Mouse (Mus musculus): Measurements from ENCODE around the gene Ranbp3l. TPM values are rescaled to one million over a fixed set of nuclear protein-coding genes. Genes with fewer than 3 reads are reported as not detected.
A peak's percentile ranks its signal among the peaks of the same experiment; 100 is the strongest.

The Ranbp3l gene
- polyA plus RNA-seq, 1 experiment = 10.5 TPM

DNA sequence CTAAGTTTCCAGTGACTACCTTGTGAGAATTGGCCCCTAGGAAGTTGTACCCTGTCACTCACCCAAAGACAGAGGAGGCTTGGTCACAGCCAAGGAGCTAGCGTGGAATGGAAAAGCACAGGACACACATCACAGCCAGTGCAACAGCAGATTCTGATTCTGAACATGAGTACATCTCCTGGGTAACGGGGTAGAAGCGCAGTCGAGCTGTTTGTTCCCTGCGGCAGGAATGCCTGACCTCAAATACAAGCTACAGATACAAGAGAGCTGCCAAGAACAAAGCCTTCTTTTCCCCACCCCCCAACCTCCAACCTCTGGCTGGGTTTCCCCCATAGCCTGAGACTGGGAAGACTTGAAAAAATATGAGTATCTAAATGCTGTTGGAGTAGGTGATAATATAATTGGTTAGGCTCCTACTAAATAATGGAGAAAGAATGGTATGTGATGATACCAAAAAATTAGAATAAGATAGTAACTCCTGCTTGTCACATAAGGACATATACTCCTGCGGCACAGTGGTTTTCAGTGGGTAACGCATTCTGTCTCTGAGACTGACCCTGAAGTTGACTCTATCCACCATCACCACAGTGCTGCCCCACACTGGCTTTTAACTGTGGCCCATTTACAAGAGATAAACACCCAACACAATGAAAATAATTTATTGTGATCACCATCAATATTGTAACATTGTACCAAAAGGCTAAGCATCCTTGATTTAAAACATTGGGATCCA, 93.6 kb downstream of the Ranbp3l start:
- no peak overlapping the region for H3K4me3 ChIP-seq (ENCODE audit: insufficient read depth, low read length)
- H3K4me1 ChIP-seq (ENCODE audit: control insufficient read depth, insufficient read depth, low read length) = no peaks in the 10 kb centered on the region
- TF ChIP-seq POLR2A (IDR thresholded peaks at IDR 0.05; ENCODE audit: extremely low read depth, insufficient read depth, low read length) (no peak), CTCF (IDR thresholded peaks at IDR 0.05; ENCODE audit: extremely low read depth, insufficient read depth, low read length) (no peak)
- H3K27ac ChIP-seq (ENCODE audit: insufficient read depth, low read length) = peak overlapping the region; percentile 54; the same call in 1 of the 2 replicates

DNA sequence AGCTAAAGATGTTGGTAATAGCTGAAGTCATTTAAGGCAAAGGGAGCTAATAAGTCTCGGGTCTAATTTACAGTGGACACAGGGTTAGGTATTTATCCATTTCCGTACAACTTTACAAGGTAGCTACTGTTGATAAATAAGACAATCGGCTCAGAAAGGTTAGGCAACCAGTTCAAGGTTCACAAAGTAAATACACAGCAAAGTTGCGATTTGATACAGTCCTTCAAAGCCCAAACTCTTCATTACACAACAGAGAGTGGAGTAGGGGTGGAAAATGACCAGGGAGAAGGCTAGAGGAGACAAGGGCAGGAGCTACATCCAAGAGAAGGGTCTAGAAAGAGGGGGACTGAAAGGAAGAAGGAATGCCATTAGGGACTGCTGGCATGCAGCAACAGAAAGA, 101.1 kb downstream of the Ranbp3l start:
- H3K4me3 ChIP-seq (ENCODE audit: insufficient read depth, low read length) = no peak overlapping the region
- TF ChIP-seq POLR2A (IDR thresholded peaks at IDR 0.05; ENCODE audit: extremely low read depth, insufficient read depth, low read length) (no peak), CTCF (IDR thresholded peaks at IDR 0.05; ENCODE audit: extremely low read depth, insufficient read depth, low read length) (no peak)

DNA sequence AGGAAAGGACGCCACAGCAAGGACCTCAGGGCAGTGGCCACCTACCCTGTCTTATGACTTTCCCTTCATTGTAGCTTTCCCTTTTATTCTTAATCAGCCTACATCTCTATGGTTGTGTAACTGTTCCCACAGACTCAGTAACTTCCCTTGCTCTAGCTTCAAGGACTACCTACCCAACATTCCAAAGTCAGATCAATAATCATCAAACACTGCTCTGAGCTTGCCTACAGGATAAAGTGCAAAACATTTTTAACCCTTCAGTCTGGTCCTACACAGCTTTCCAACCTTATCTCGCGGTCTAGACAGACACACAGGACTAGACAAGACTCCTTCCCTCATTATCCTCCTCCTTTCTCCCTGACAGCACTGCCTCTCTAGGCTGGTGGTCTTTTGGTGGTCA, 102.6 kb downstream of the Ranbp3l start:
- peak overlapping the region; percentile 88 for H3K4me3 ChIP-seq (ENCODE audit: insufficient read depth, low read length)
- TF ChIP-seq CTCF (IDR thresholded peaks at IDR 0.05; ENCODE audit: extremely low read depth, insufficient read depth, low read length) (no peak), POLR2A (IDR thresholded peaks at IDR 0.05; ENCODE audit: extremely low read depth, insufficient read depth, low read length) (no peak)
- H3K27ac ChIP-seq (ENCODE audit: insufficient read depth, low read length) = no peak overlapping the region
- H3K4me1 ChIP-seq (ENCODE audit: control insufficient read depth, insufficient read depth, low read length) = peaks cover 3% of the 10 kb centered on the region

More for the DNA sequence above, 101.1 kb downstream of the Ranbp3l start:
- Histone ChIP-seq H3K27ac (ENCODE audit: insufficient read depth, low read length) (no peak overlapping the region), H3K4me1 (ENCODE audit: control insufficient read depth, insufficient read depth, low read length) (peaks cover 2% of the 10 kb centered on the region; the same call in 1 of the 2 replicates)

DNA sequence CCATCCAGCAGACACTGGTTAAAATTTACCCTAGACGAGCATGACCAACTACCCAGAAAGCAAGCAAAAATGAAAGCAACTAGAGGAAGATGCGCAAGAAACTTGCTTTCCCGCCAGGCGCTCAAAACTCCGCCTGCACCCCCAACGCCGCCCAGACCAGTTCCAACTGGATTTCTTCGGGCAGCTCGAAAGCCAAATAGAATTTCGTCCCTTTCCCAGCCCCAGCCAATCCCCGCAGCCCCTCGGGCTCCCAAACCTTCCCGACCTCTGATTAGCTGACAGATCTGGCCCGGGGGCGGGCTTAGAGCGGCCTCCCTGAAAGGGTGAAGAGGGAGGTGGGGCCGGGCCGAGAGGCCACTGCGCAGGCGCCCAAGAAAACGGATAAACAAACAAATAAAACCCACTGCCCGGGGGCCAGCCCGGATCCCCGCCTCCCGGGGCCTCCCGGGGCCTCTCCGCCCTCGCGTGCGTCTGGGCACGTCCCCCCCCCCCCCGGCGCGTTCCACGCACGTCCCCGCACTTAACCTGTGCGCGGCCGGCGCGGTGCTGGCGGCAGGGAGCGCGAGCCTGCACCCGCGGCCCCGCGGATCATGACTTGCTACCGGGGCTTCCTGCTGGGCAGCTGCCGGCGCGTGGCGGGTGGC, 103.3 kb downstream of the Ranbp3l start, which contains the start of gene Nadk2:
Gene Nadk2 (plus strand): TSS at position 349 of the 644 bp plus-strand sequence.
- peaks cover 3% of the 10 kb centered on the region for H3K4me1 ChIP-seq (ENCODE audit: control insufficient read depth, insufficient read depth, low read length)
- H3K27ac ChIP-seq (ENCODE audit: insufficient read depth, low read length) = peak within 1 kb of the TSS; percentile 68; the same call in 1 of the 2 replicates
- peak within 1 kb of the TSS; percentile 88 for H3K4me3 ChIP-seq (ENCODE audit: insufficient read depth, low read length)
- no peak for TF ChIP-seq POLR2A (IDR thresholded peaks at IDR 0.05; ENCODE audit: extremely low read depth, insufficient read depth, low read length)
- no peak for TF ChIP-seq CTCF (IDR thresholded peaks at IDR 0.05; ENCODE audit: extremely low read depth, insufficient read depth, low read length)

DNA sequence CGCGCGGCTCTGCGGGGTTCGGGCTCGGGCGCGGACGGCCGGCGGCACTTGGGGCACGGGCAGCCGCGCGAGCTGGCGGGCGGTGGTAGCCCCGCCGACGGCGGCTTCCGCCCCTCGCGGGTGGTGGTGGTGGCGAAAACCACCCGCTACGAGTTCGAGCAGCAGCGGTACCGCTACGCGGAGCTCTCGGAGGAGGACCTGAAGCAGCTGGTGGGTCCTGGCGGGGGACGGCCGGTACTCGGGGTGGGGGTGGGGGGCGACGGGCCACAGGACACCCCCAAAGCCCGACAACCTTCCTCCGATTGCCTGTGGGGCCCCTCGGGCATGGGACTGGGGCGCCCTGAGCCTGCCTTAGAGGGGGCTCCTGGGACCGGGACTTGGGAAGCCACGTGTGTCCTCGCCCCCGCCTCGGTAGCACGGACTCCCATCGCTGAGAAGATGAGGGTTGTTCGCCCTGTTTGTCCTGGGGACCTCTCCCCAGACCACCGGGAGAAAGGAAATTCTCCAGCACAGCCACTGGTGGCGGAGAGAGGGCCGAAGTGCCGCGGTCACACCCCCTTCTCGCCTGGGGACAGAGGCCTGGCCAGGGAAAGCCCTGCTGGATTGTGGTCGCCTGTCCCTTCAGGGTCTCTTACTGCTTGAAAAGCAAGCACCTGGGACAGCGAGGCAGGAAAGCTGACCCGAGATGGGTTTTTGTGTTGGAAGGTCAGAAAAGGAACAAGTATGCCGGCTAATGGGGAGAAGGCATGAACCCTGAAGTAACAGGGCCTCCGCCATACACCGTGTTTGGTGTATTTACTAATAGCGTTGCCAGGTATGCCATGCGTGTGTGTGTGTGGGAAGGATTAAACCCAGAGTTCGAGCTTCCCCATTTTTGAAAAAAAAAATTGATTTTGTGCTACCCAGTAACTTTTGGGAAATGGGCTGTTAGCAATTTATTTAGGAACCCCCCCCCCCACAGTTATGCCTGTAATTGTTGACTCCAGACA, 104.1 kb downstream of the Ranbp3l start:
- no peak for TF ChIP-seq POLR2A (IDR thresholded peaks at IDR 0.05; ENCODE audit: extremely low read depth, insufficient read depth, low read length)
- no peak for TF ChIP-seq CTCF (IDR thresholded peaks at IDR 0.05; ENCODE audit: extremely low read depth, insufficient read depth, low read length)
- peak overlapping the region; percentile 88 for H3K4me3 ChIP-seq (ENCODE audit: insufficient read depth, low read length)
- H3K4me1 ChIP-seq (ENCODE audit: control insufficient read depth, insufficient read depth, low read length) = peaks cover 3% of the 10 kb centered on the region
- peak overlapping the region; percentile 68; the same call in 1 of the 2 replicates for H3K27ac ChIP-seq (ENCODE audit: insufficient read depth, low read length)

DNA sequence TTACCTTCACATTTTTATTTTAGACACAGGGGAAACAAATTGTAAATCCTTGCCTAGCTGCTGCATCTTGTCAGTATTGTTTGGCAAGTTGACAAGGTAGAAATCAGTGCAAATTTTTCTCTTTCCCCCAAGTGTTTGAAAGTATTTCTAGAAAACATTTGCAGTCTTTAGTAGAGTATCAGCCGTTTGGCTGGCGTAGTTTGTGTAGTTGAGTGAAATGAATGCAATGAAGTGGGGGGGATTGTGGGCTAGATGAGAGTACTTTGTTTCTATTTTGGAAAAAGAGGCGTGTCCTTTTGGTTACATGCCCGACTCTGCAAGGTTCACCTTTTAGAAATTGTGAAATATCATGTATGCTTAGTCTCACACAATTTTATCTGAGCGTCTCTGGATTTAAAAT, 104.9 kb downstream of the Ranbp3l start:
- peaks cover 3% of the 10 kb centered on the region for H3K4me1 ChIP-seq (ENCODE audit: control insufficient read depth, insufficient read depth, low read length)
- peak overlapping the region; percentile 11; the same call in 1 of the 2 replicates for H3K27ac ChIP-seq (ENCODE audit: insufficient read depth, low read length)
- peak overlapping the region; percentile 88 for H3K4me3 ChIP-seq (ENCODE audit: insufficient read depth, low read length)
- no peak for TF ChIP-seq CTCF (IDR thresholded peaks at IDR 0.05; ENCODE audit: extremely low read depth, insufficient read depth, low read length)
- no peak for TF ChIP-seq POLR2A (IDR thresholded peaks at IDR 0.05; ENCODE audit: extremely low read depth, insufficient read depth, low read length)

DNA sequence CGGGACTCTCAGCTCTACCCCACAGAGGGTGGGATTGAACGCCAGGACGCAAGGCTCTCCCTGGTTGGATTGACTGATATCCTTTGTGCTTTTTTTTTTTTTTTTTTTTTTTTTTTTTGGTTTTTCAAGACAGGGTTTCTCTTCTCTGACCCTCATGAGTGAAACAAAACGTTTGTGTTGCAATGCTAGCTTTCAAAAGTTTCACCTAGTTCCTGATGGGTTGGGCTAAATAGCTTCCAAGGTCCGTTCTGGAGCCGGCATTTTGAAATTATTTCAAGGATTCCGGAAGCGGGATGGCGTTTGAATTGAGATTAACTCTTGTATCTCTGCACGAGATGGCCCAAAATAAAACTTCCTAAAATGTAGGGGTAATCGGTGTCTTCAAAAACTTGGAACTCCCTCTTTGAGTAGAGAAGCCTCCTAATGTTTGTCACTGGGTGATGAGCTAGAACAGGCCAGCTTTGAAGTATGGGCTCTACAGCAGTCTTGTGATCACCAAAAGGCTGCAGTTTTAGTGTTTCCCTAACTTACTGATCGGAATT, 105.4 kb downstream of the Ranbp3l start:
- peaks cover 3% of the 10 kb centered on the region for H3K4me1 ChIP-seq (ENCODE audit: control insufficient read depth, insufficient read depth, low read length)
- TF ChIP-seq POLR2A (IDR thresholded peaks at IDR 0.05; ENCODE audit: extremely low read depth, insufficient read depth, low read length) (no peak), CTCF (IDR thresholded peaks at IDR 0.05; ENCODE audit: extremely low read depth, insufficient read depth, low read length) (no peak)
- peak overlapping the region; percentile 11; the same call in 1 of the 2 replicates for H3K27ac ChIP-seq (ENCODE audit: insufficient read depth, low read length)
- H3K4me3 ChIP-seq (ENCODE audit: insufficient read depth, low read length) = peak overlapping the region; percentile 88

DNA sequence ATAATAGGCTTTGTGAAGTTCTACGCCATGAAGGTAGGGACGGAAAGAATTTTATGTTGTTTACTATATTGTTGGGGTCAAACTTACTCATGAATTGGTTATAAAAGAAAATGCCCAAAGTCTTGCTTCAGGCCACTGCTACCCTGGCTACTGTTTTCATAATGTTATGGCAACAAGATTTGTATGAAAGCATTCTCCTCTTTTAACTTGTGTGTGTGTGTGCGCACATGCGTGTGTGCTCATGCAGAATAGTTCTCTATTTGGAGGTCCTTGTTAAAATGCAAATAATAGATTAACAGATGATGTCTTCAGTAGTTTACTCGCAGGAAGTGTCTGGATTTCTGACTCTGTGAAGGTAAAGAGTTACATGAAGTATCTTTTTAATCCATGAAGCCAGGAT, 105.9 kb downstream of the Ranbp3l start:
- Histone ChIP-seq H3K4me1 (ENCODE audit: control insufficient read depth, insufficient read depth, low read length) (peaks cover 5% of the 10 kb centered on the region), H3K4me3 (ENCODE audit: insufficient read depth, low read length) (peak overlapping the region; percentile 88; the same call in 1 of the 2 replicates), H3K27ac (ENCODE audit: insufficient read depth, low read length) (no peak overlapping the region)
- TF ChIP-seq CTCF (IDR thresholded peaks at IDR 0.05; ENCODE audit: extremely low read depth, insufficient read depth, low read length) (no peak), POLR2A (IDR thresholded peaks at IDR 0.05; ENCODE audit: extremely low read depth, insufficient read depth, low read length) (no peak)

Data from cortical plate, adult 2 months (tissue).